Mouse (Mus musculus) liver (tissue): ENCODE results near the gene Mx1.

ENCODE experiments used
- DNase-seq: peaks from one replicate; pipeline ENCODE4 v3.0.0-alpha.2; 2020; ENCODE audit warnings: mixed read lengths

The Mx1 gene

DNA sequence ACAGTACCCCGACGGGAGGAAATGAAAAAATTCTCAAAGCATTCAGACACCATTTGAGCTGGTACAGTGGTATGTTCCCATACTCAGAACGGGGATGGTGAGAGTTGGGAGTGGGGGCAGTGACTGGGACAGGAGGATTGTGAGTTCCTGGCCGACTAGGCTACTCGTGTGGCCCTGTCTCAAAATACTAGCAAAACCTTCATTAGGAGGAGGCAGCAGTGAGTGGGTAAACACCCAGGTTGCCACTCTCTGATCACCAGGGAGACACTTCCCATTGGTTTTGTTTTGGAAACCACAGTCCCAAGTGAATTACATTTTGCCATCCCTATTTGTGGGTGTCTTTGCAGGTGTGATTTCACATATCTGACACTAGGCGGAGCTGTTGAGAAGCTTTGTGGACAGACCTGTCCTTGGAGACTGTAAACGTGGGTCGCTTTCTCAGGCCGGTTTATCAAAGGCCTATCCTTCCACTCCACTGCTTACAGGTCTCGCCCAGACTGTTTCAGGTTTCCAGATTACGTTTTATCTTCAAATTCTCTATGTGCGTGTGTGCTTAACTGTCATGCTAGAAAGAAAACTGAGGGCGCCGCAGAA lies 18.9 kb downstream of the Mx1 start:
- DNase-seq: peak; percentile 7

DNA sequence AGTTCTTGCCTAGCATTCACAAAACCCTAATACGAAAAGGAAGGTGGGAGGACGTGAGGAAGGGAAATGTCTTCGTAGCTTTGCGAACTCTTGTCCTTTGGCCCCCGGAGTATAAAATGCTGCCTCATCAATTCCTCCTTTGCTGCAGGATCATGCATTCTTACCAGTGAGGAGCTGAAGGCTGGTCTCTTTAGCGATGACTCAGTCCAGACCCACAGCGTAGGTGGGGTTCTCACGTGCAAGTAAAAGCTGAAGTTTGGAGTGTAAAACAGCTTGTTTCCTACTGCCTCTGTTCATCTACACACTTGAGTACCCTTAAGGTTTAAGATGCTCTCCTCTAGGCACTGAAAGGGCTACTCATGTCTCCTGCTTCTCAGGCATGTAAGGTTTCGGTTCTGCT lies 20.7 kb downstream of the Mx1 start:
- no peak for DNase-seq

DNA sequence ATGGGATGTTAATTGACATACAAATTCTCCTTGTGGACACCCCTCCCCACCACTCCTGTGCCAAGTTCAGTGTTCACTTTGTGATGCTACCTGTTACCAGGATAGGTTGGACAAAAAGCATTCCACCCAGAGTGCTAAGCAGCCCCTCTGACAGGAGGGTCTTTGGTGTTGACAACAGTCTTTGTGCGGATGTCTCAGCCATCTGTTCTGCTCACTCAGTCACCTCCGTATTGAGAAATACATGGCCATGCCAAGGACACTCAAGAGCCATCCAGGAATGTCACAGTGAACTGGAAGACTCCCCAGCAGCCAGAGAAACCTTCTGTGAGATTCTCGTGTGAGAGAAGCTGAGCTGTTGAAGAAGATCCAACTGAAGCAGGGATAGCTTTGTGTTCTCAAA lies 24.5 kb downstream of the Mx1 start:
- DNase-seq: no peak

DNA sequence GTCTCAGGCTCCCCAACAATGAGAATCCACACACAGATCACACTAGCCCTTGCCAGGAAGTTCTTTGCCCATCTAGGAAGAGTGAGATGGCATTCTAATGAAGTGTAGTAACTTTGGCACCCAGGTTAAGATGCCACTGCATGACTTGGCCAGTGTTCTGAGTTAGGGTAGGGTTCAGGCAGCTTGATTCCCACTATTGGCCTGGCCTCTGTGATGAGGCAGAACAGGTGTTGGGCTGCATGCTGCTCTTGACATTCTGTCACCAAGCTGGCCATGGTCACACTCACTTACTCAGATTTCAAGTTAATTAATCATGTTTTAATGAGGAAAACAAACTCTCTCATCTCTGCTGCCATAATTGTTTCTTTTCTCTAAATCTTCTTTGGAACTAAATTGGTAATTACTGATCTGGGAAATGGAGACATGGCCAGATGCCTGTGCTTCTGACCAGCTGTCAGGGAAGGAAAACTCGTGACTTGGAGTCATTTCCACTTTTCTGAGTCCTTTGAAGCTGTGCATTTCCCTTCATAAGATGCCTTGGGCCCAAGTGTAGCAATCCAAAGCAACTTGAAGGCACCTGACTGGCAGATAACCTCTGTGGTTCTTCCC lies 25.2 kb downstream of the Mx1 start:
- no peak for DNase-seq

DNA sequence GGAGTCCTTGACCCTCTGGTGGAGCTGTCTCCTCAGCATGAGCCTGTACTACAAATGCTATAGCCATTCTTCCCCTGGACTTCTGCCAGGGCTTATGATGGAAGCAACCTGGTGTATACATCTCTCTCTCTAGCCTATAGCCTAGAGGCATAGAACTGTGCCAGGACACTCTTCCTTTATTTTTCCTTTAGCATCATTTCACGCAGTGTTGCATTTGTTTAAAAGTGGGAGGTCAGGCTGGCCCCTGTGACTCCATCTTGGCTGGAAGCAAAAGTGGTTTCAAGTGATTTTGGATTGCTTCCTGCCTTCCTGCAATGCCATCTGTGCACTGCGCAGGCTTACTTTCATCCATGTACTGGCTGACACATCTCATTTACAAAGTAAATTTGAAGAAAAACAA lies 28.5 kb downstream of the Mx1 start:
- DNase-seq: no peak

DNA sequence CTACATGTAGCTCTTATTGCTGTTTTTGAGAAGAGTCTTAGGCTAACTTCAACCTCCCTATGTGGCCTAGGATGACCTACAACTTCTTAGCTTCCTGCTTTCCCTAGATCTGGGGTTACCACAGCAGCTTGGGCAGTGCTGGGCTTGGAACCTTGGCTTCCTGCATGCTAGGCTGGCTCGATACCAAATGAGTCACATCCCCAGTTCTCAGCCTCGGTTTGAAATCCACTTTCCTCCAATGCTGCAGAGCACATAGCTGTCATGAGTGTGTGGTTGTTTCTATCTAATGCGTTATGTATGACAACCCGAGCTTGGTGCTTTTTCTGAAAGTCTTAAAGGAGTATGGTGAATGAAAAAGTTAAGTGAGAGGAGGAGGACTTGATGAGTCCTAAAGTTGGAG lies 31.4 kb downstream of the Mx1 start:
- DNase-seq: no peak

DNA sequence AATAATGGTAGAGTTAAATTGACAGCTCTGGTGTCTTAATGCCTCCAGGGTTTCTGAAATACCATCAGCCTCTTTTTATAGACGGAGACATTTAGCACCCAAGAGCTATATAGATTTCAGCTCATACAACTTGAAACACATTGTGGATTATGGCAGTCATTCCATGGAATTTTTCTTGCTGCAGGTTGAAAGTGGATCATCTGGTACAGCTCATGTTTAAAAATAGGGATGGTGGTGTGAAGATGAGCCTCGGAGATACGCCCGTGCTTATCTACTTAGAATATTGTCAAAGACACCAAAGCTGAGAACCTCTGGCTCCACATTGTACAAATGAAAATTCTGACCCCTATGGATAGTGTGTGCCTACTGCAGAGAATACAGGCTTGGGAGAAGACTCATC lies 32.6 kb downstream of the Mx1 start:
- DNase-seq: no peak

DNA sequence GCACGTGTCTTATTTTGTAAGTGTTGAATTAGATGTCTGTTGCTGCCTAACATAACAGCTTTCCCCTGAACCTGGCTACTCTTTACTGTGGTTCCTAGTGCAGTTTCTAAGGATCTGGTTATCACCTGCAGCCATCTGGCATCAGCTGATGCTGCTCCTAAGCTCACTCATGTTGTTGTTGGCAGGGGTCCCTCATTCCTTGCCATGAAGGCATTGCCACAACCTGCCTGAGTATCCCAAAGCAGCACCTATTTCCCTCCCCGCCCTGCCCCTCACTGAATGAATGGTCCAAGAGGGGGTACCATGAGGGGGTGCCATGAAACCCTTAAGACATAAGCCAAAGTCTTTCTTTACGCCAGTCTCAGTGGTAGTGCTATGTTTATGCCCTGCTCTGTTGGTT lies 34.7 kb downstream of the Mx1 start:
- DNase-seq: no peak

DNA sequence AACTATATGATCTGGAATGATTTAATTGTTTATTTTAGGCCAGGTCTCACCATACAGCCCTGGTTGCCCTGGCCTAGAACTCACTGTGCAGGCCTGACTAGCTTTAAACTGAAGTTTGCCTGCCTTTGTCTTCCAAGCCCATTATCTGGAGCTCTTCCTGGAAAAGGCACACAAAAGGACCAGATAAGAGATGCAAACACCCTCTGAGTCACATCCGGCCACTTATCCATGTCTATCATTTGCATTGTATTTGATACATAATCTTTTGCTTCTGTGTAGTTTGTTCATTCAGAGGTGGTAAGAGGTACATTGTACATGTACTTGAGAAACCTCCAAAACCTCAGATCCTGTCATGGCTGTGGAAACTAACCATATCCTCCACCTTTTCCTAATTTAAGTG lies 39.1 kb downstream of the Mx1 start:
- DNase-seq: no peak

DNA sequence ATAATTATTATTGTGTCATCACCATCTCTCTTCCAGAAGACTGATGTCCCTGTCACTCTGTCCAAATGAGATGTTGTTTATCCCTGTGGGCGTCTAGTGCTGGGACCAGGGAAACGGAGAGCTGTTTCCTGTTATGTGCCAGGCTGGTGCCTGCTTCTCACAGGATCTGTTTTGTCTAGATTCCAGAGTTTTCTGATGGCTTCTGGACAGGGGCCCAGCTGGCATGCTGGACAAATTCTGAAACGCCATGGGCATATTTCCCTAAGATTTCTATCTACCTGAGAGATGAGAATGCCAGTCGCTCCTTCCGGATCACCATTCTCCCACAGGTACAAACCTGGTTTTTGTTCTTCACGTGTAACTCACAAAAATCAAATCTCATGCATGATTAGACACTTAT lies 41.0 kb downstream of the Mx1 start:
- no peak for DNase-seq

DNA sequence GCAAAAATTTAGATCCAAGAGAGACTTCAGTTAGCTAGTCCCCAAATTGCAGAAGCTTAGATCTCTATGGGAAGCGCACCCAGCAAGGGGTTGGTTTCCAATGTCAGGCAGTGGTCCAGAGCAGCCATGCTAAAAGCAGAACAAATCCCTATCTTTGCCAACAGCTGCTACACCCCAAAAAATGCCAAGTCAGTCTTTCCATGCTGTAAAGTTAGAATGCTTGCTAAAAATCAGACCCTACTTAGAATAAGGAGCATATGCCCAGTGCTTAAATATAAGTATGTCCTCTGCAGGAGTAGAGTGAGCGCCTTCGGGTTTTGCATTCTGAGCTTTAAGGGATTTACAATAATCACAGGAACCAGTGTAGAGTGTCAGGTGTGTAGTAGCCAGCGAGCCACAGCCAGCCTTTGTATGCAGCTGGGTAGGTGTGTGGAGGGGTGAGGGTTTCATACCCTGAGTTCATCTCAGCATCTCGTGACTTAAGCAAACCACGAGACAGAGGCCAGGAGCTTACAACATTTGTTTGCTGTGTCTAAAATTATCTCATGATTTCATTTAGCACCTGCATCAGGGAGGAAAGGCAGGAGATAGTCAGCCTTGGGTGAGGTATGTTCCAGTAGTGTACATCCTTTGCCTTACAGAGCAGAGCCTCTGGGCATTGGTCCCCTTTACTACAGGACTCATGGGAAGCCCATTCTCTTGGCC lies 43.8 kb downstream of the Mx1 start:
- no peak for DNase-seq

DNA sequence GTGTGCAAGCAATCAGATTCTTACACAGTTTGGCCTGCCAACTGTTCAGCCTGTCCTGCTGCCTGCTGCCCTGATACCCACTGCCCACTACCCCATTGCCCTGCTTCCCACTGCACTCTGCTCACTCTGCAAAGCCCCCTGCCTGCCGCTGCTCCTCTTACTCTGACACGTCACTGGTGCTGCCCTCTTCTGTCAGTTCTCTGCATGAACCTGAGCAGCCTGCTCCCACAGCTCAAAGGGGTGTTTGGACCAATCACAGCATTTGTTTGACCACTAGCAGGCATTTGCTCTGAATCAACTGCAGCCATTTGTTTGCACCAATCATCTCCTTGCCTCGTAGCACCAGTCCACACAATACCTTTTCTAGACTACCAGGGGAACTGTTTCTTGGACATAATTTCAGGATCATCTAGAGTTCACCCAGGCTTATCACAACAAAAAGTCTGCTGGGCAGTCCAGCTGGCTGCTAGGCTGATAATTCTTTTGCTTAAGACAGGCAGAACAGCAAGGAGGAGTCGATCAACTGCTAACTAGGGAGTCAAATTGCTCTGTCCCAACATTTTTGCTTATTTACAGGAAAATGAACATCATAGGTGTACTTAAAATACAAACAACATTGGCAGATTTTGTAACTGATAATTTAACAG lies 44.7 kb downstream of the Mx1 start:
- DNase-seq: peak; percentile 47

DNA sequence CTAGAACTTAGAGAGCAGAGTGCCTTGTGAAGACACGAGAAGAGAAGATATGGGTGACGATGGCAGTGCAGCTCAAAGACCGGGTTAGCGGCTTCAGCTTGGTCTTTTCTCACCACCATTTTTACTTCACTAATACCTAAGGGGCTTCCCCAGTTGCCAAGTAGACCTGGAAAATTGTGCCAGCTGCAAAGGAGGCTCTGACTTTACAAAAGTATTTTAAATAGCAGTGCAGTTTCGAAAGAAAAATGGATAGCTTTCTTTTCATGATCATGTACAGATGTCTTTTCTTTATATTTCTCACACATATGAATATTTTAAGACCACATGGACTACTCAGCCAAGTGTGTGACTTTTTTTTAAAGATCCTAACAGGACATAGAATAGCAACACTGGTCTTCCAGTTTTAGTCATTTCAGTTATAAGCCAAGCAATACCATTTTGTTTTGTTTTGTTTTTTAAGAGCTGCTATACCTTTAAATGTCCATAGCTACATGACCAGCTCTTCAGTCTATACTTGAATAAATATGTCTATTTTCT lies 57.2 kb downstream of the Mx1 start:
- no peak for DNase-seq

DNA sequence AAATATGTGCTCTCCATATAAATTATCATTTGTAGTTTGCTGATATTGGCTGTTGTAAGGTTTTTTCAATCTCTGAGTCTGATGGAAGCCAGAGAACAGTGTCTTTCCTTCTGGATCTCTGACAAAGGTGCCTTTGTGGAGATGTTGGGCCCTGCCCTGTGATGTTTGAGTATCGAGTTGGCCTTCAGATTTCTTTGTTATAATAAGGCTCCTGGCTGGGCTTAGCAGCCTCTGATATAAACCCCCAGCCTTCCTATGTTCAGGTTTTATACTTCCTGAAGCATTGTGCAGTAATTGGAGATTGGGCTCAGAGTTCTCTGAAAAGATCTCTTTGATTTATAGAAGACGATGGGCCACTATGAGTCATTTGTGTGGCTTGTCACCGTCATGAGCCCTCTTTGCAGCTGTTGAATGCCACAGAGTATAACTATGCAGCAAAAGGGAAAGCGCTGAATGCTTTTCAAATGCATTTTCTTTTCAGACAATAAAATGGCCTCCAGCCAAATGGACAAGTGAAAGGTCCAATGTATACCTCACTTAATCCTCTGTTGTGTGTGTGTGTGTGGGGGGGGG lies 60.4 kb downstream of the Mx1 start:
- no peak for DNase-seq

DNA sequence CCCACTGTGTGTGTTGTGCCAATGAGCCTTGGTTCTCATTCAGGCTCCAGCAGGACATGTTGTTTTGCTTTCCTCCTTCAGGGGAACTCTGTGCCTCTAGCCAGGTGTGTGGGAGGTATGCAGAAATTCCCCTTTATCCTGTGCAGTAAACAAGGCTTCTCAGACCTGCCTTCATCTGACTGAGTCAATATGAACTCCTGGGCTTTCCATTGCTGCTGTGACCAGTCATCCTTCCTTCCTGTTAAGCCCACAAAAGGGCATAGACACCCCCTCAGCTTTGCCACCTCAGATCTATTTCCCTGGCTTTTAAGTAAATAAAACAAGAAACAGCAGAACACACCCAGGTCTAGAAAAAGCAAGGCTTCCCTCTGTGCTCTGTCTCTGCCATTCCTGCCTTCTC lies 61.0 kb downstream of the Mx1 start:
- DNase-seq: no peak

DNA sequence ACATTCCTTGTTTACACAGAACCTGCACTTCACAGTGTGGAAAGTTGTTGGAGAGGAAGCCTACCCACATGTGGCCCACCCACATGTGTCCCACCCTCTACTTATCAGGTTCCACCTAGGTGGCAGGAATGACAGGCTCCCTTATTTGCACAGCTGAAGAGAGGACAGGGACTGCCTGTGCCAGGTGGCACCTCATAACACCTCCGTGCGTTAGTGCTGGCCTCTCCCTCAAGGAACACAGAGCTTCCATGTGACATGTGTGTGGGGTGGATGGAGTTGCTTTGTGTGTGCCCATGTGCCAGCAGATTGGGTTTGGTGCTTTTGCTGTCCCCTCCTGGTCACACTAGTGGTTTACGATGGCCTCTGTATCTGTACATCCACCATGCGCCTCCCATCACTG lies 62.7 kb downstream of the Mx1 start:
- no peak for DNase-seq

DNA sequence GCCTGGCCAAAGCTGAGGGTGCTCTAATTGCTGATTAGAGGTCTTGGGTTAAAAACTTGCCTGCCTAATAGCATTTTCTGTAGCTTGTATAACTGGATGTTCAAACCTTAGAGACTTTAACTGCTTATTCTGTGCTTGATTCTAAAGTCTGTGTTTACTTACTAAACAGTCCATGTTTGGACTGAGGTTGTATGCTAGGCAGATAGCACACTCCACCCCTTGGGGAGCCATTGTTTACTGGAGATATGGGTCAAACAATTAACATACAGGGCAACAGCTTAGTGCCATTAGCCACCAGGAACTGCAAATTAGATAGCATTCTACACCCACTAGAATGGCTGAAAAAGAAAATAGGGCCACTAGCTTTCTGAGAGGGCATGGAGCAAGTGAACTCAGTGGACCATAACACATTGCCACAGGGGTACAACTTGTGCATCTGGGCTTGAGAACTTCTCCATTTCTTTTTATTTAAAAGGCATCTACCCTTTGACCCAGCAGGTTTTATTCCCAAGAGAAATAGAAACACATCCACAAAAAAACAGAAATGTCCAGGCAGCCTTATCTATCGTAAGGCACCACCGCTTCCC lies 64.7 kb downstream of the Mx1 start:
- no peak for DNase-seq
